Mouse (Mus musculus) heart, embryonic 10.5 days (tissue): Measurements from ENCODE around the gene Slc11a2. TPM values are rescaled to one million over a fixed set of nuclear protein-coding genes. Genes with fewer than 3 reads are reported as not detected.

ENCODE experiments used
- DNase-seq: peaks from one replicate; pipeline ENCODE4 v3.0.0-alpha.2; 2017; ENCODE audit warnings: low spot score
- H3K27ac ChIP-seq: fragments of 300-500 bp; sonication (generic); 2 replicates; pipeline ENCODE4 v1.5.1; 2016; ENCODE audit warnings: mild to moderate bottlenecking
- H3K27me3 ChIP-seq: fragments of 300-500 bp; sonication (generic); 2 replicates; pipeline ENCODE4 v1.6.1; 2016; ENCODE audit warnings: mild to moderate bottlenecking; ENCODE audit not compliant: poor library complexity, insufficient read depth, severe bottlenecking
- H3K36me3 ChIP-seq: fragments of 300-500 bp; sonication (generic); 2 replicates; pipeline ENCODE4 v1.6.1; 2016; ENCODE audit warnings: mild to moderate bottlenecking, moderate library complexity
- H3K4me1 ChIP-seq: fragments of 300-500 bp; sonication (generic); 2 replicates; pipeline ENCODE4 v1.6.1; 2016; ENCODE audit warnings: mild to moderate bottlenecking
- H3K4me3 ChIP-seq: fragments of 300-500 bp; sonication (generic); 2 replicates; pipeline ENCODE4 v1.5.1; 2016; ENCODE audit warnings: mild to moderate bottlenecking, moderate library complexity
- H3K9me3 ChIP-seq: fragments of 300-500 bp; sonication (generic); 2 replicates; pipeline ENCODE4 v1.6.1; 2016; ENCODE audit warnings: mild to moderate bottlenecking, moderate library complexity
- WGBS: fragments of 180-500 bp; shearing (Covaris S2); methylation state at CpG from one replicate; pipeline ENCODE4 v1.1.7; 2016; 5-methylcytosine and 5-hydroxymethylcytosine counted together
- polyA plus RNA-seq: library from polyadenylated mRNA; unstranded; fragments of >200 nt; fragmentation: Nextera tagmentation; extraction: Ambion mirVana; gene quantifications from 2 replicates; pipeline ENCODE4 v1.2.1, GENCODE M21; 2016

Slc11a2 gene
- polyA plus RNA-seq, 1 experiment from 2014 or later = 24.5 TPM

- 69% methylated on average over 4 of the region's 5 CpGs for WGBS
- no peak overlapping the region for H3K27ac ChIP-seq
- peaks cover 40% of the 10 kb centered on the region for H3K4me1 ChIP-seq
- DNase-seq = no peak
- no peaks in the 10 kb centered on the region for H3K9me3 ChIP-seq
- peaks cover 21% of the 10 kb centered on the region for H3K36me3 ChIP-seq
- no peaks in the 10 kb centered on the region for H3K27me3 ChIP-seq
- no peak overlapping the region for H3K4me3 ChIP-seq
These were observed 11.6 kb downstream of the Slc11a2 start for GRCm38 (mm10) chr15:100413306-100413705.

- Histone ChIP-seq H3K27me3 (no peaks in the 10 kb centered on the region), H3K9me3 (no peaks in the 10 kb centered on the region), H3K27ac (no peak overlapping the region), H3K4me3 (no peak overlapping the region), H3K36me3 (peaks cover 33% of the 10 kb centered on the region), H3K4me1 (peaks cover 33% of the 10 kb centered on the region)
- WGBS = 83% methylated on average over 5 of the region's 5 CpGs
- no peak for DNase-seq
These were observed 13.1 kb downstream of the Slc11a2 start for GRCm38 (mm10) chr15:100411731-100412130.

DNA sequence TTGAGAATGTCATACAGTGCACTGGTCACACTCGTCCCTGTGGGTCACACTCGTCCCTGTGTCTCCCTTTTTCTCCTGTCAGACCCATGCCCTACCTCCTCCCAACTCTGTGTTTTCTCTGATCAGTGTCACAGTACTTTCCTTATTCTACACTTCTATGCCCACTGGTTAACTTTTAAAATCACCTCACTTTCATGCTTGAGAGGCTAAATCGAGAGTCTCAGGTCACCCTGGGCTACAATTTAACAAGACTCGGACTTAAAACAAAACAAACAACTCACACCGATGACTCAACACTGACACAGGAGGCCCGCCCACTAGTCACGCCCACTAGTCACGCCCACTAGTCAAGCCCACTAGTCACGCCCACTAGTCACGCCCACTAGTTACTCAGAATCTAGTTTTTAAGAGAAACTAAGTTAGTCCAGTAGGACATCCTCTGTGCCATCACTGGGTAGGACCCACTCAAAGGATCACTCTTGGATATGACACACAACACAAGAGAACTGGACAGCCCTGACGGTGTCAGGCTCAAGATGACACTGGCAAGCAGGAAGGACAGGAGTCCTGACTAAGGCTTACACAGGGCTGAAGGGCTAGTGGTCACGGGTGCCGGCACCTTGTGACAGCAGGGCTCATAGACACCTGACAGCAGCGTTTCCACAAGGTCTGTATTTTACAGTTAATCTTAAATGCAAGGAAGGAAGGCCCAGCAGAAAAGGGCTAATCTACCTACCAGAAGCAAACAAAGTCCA, 13.8 kb downstream of the Slc11a2 start:
- H3K4me1 ChIP-seq = peaks cover 34% of the 10 kb centered on the region
- H3K9me3 ChIP-seq = no peaks in the 10 kb centered on the region
- H3K36me3 ChIP-seq = peaks cover 33% of the 10 kb centered on the region
- H3K27me3 ChIP-seq = no peaks in the 10 kb centered on the region
- DNase-seq = peak; percentile 89
- 62% methylated on average over 14 of the region's 14 CpGs for WGBS
- H3K4me3 ChIP-seq = no peak overlapping the region
- no peak overlapping the region for H3K27ac ChIP-seq

DNA sequence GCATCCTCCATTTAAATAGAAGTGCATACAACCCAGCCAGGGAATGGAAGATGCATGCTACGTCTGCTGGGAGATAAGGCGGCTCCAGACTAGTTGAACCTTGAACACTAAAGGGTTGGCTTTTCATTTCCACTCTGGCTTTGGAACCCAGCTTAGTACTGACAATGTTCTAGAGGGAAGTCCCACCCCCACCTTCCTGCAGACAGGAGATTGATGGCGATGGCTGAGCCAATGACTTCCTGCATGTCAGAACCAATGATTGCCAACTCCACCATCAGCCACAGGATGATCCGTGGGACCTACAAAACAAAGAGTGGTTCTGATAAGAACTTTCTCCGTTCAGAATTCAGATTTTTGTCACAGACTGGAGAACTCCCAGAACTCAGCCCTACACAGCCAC, 18.8 kb downstream of the Slc11a2 start:
- Histone ChIP-seq H3K27me3 (no peaks in the 10 kb centered on the region), H3K36me3 (peaks cover 73% of the 10 kb centered on the region), H3K4me1 (0 out of 2 replicates have a peak, but pooled peaks cover 7% of the 10 kb centered on the region), H3K4me3 (no peak overlapping the region), H3K27ac (no peak overlapping the region), H3K9me3 (no peaks in the 10 kb centered on the region)
- no peak for DNase-seq
- 63% methylated on average over 5 of the region's 5 CpGs for WGBS

GRCm38 (mm10) chr15:100403318-100404000, 21.4 kb downstream of the Slc11a2 start:
- H3K4me1 ChIP-seq = 0 out of 2 replicates have a peak, but pooled peaks cover 6% of the 10 kb centered on the region
- DNase-seq = no peak
- H3K36me3 ChIP-seq = peaks cover 79% of the 10 kb centered on the region
- H3K9me3 ChIP-seq = no peaks in the 10 kb centered on the region
- no peak overlapping the region for H3K27ac ChIP-seq
- 90% methylated on average over 16 of the region's 16 CpGs for WGBS
- no peaks in the 10 kb centered on the region for H3K27me3 ChIP-seq
- no peak overlapping the region for H3K4me3 ChIP-seq

GRCm38 (mm10) chr15:100402798-100403197, 22.1 kb downstream of the Slc11a2 start:
- Histone ChIP-seq H3K27me3 (no peaks in the 10 kb centered on the region), H3K36me3 (peaks cover 79% of the 10 kb centered on the region), H3K4me1 (0 out of 2 replicates have a peak, but pooled peaks cover 6% of the 10 kb centered on the region), H3K4me3 (no peak overlapping the region), H3K27ac (no peak overlapping the region), H3K9me3 (no peaks in the 10 kb centered on the region)
- WGBS = 85% methylated on average over 4 of the region's 4 CpGs
- no peak for DNase-seq

DNA sequence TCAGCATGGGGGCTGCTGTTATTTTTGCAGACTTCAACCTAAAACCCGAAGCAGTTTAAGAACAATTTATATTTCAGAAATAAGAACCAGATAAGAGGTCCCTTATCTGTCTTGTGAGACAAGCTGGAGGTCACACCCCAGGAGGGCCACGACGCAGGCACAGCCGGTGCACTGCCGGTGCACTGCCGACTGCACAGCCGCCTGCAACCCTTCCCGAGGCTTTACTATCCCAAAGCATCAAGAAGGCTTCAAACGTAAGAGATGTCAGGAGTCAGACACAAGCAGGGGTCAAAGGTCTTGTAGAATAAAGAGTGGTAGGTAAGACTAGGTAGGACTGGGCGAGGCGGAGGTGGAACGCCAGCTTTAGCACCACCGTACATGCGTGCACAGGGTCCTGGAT, 22.5 kb downstream of the Slc11a2 start:
- no peak overlapping the region for H3K27ac ChIP-seq
- 87% methylated on average over 14 of the region's 14 CpGs for WGBS
- no peaks in the 10 kb centered on the region for H3K9me3 ChIP-seq
- H3K27me3 ChIP-seq = no peaks in the 10 kb centered on the region
- H3K36me3 ChIP-seq = peaks cover 80% of the 10 kb centered on the region
- DNase-seq = no peak
- no peak overlapping the region for H3K4me3 ChIP-seq
- H3K4me1 ChIP-seq = 0 out of 2 replicates have a peak, but pooled peaks cover 6% of the 10 kb centered on the region

DNA sequence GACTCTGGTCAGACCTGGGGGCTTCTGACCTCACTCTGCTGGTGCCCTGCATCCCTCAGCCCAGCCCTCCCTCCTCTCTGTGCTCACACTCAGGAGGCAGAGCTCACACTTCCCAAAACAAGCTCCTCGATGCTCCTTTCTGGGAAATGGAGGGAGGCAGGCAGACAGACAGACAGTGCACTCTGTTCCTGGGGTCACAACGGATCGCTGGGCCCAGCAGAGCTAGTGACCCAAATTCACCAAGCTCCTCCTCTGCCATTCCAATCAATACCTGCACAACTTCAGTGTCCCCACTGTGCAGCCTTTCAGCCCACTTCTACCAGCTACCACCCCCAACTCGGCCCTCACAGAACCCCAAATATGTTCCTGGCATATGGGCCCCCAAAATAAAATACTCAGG, 23.1 kb downstream of the Slc11a2 start:
- H3K4me1 ChIP-seq = 0 out of 2 replicates have a peak, but pooled peaks cover 6% of the 10 kb centered on the region
- WGBS = 91% methylated on average over 4 of the region's 4 CpGs
- H3K27me3 ChIP-seq = no peaks in the 10 kb centered on the region
- H3K9me3 ChIP-seq = no peaks in the 10 kb centered on the region
- peaks cover 82% of the 10 kb centered on the region for H3K36me3 ChIP-seq
- DNase-seq = no peak
- no peak overlapping the region for H3K27ac ChIP-seq
- H3K4me3 ChIP-seq = no peak overlapping the region

DNA sequence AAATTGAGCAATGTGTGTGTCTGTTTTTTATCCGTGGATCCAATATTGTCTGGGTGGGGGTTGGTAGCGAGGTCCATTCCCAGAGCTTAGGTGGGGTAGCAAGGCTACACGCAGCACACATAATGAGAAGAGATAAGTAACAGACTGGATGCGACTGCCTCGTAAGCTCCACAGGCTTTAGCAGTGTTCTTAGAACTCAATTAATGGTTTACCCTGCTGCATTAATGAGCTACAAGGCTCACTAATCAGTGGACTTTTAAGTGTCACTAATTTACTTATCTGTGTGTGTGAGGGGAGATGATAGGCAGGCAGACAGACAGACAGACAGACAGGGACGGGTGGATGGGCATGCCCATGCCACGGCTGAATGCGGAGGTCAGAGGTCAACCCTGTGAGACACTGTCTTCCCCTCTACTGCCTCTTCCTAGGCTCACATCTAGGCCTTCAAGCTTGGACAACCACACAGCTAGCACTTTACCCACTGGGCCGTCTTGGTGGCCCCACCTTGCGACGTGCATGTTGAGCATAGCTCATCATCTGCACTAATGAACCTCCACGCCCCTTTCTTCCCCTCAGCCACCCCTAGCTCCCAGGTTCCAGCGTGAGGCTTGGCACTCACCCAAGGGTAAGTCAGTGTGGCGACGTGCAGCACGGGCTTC, 24.2 kb downstream of the Slc11a2 start:
- Histone ChIP-seq H3K9me3 (no peaks in the 10 kb centered on the region), H3K4me1 (no peaks in the 10 kb centered on the region), H3K27me3 (no peaks in the 10 kb centered on the region), H3K4me3 (no peak overlapping the region), H3K27ac (no peak overlapping the region), H3K36me3 (peaks cover 90% of the 10 kb centered on the region)
- DNase-seq = peak; percentile 71
- WGBS = 86% methylated on average over 16 of the region's 16 CpGs

- Histone ChIP-seq H3K27me3 (no peaks in the 10 kb centered on the region), H3K4me3 (no peak overlapping the region), H3K27ac (no peak overlapping the region), H3K36me3 (peaks cover 69% of the 10 kb centered on the region), H3K9me3 (no peaks in the 10 kb centered on the region), H3K4me1 (peaks cover 35% of the 10 kb centered on the region)
- 97% methylated on average over 3 of the region's 3 CpGs for WGBS
- no peak for DNase-seq
These were observed 29.3 kb downstream of the Slc11a2 start for GRCm38 (mm10) chr15:100395561-100395960.

DNA sequence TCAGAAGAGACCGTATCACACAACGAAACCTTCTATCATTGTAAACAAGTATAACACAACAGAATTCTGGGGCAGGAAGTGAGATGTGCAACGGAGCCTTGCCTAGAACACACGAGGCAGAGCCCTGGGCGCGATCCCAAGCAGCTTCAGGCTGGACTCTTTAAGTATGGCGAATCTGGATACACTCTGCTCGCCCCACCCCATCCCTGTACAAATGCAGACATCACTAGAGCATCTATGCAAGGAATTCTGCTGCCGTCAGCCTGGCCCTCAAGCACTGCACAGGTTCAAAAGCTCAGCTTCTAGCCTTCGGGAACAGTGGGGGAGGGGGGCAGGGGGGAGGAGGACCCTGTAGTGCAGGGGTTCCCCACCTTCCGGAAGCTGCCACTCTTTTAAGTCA, 31.9 kb downstream of the Slc11a2 start:
- Histone ChIP-seq H3K9me3 (no peaks in the 10 kb centered on the region), H3K4me1 (peaks cover 50% of the 10 kb centered on the region), H3K27ac (peak overlapping the region; percentile 13), H3K4me3 (no peak overlapping the region), H3K27me3 (no peaks in the 10 kb centered on the region), H3K36me3 (peaks cover 44% of the 10 kb centered on the region)
- no peak for DNase-seq
- 71% methylated on average over 11 of the region's 11 CpGs for WGBS

GRCm38 (mm10) chr15:100391599-100391998, 33.3 kb downstream of the Slc11a2 start:
- 72% methylated on average over 7 of the region's 7 CpGs for WGBS

GRCm38 (mm10) chr15:100391066-100391465, 33.8 kb downstream of the Slc11a2 start:
- Histone ChIP-seq H3K27ac (peak overlapping the region; percentile 47), H3K4me3 (no peak overlapping the region), H3K27me3 (no peaks in the 10 kb centered on the region), H3K4me1 (peaks cover 50% of the 10 kb centered on the region), H3K36me3 (peaks cover 25% of the 10 kb centered on the region), H3K9me3 (no peaks in the 10 kb centered on the region)
- no peak for DNase-seq
- WGBS = 51% methylated on average over 7 of the region's 7 CpGs

More at GRCm38 (mm10) chr15:100391599-100391998, 33.3 kb downstream of the Slc11a2 start:
- peak; percentile 84 for DNase-seq
- Histone ChIP-seq H3K27me3 (no peaks in the 10 kb centered on the region), H3K27ac (peak overlapping the region; percentile 47), H3K4me1 (peaks cover 50% of the 10 kb centered on the region), H3K9me3 (no peaks in the 10 kb centered on the region), H3K4me3 (no peak overlapping the region), H3K36me3 (peaks cover 30% of the 10 kb centered on the region)
